ENCODE assay signal across 8 mouse cellular contexts in genomic region chr2:33444358-33444757, GRCm38 (mm10). TPM values are rescaled to one million over a fixed set of nuclear protein-coding genes. Genes with fewer than 3 reads are reported as not detected.
DNase-seq lines count a peak whose midpoint lies in the region.

No protein-coding gene starts in this region.

- peak; percentile 31 to 43 for DNase-seq in kidney, adult 8-10 months
- no peak for DNase-seq in kidney, adult 9 months
- peak; percentile 79 for DNase-seq in cerebellum, adult 11-12 months
- peak; percentile 71 to 87 for DNase-seq in gastrocnemius, postnatal 4 days (ENCODE audit: low spot score in 2 of 2)
- peak; percentile 71 to 80 for DNase-seq in kidney, postnatal 4 days
- DNase-seq in lung, postnatal 14 days: peak; percentile 95
- peak; percentile 80 to 89 for DNase-seq in urinary bladder, postnatal 4 days (ENCODE audit: low spot score in 2 of 2)
- DNase-seq in spleen, adult 18-20 months: no peak

RNA-seq across cellular contexts. Expression of gene Zbtb34, which starts 13.2 kb away (rescaled TPM):
- total RNA-seq in gastrocnemius, postnatal 4 days (2021): 10 to 100 TPM; 17.3 to 18.4 TPM

RNA-seq across cellular contexts. Expression of gene Zbtb43, which starts 24.0 kb away (rescaled TPM):
- total RNA-seq in gastrocnemius, postnatal 4 days (2021): 10 to 100 TPM; 15.7 to 18.1 TPM

Comparison
In these comparisons a context has a peak if more than half of its experiments do, and no peak if none do; other contexts are left out.
1. DNase-seq: peak in kidney, adult 8-10 months (2 of 2), cerebellum, adult 11-12 months (single experiment), gastrocnemius, postnatal 4 days (2 of 2), kidney, postnatal 4 days (2 of 2), lung, postnatal 14 days (single experiment) and urinary bladder, postnatal 4 days (2 of 2); none in kidney, adult 9 months (single experiment) and spleen, adult 18-20 months (0 of 2).